Comparison of ENCODE assay signal across 14 mouse cellular contexts in the genomic region with DNA sequence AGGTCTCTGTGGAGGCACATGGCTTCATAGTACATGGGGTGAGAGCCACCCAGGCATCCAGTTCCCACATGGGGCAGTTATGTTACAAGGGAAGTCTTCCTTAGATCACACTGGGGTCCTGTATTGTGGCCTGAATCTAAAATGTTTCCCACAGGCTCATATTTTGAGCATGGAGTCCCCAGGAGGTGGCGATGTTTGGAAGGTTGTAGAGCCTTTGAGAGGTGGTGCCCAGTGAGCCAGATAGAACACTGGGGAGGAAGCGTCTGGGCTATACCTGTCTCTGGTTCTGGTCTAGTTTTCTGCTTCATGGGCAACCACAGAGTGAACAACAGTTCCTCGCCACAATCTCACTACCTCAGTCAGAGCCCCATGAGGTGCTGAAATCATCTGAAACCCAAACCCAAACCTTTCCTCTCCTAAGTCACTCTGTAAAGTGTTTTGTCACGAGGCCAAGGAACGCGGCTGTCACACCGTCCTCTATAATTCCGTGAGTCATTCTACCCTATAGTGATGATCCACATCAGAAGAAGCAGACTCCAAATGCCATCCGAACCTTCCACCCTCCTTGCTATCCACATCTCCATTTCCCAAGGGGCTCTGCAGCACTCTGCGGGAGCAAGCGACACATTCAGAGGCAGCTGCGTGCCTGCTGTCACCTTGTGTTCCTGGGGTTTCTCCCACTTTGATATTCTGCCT.
DNase-seq lines count a peak whose midpoint lies in the region; ATAC-seq and TF ChIP-seq lines count a peak whose summit lies in the region.
"Had no signal": no experiment of that assay in that cellular context is flagged by ENCODE, and none has a peak within 500 bp of the region (broad histone marks: within the 10 kb centered on the region; RNA-seq: fewer than 3 reads in every experiment).

No protein-coding gene starts in this region.

- DNase-seq in heart, adult 2 months = no peak
- DNase-seq in midbrain, postnatal 0 days (ENCODE audit: low spot score) = peak; percentile 26
- peak; percentile 49 for DNase-seq in thymus, postnatal 14 days
- DNase-seq in forebrain, embryonic 14.5 days (ENCODE audit: low spot score) = no peak
- no peak for DNase-seq in left cerebral cortex, adult 9 months (ENCODE audit: low spot score in 2 of 2)
- DNase-seq: cerebellum, adult 18-20 months had no signal

- WGBS in heart, adult 2 months = 84% methylated on average over 12 of the region's 12 CpGs
- 75% methylated on average over 12 of the region's 12 CpGs for WGBS in heart, embryonic 12.5 days
- 74% methylated on average over 12 of the region's 12 CpGs for WGBS in midbrain, postnatal 0 days
- 83% methylated on average over 12 of the region's 12 CpGs for WGBS in midbrain, embryonic 15.5 days
- whole genome bisulfite sequencing in bone marrow, adult 2 months = 84% methylated on average over 12 of the region's 12 CpGs
- WGBS in forebrain, embryonic 14.5 days = 81% methylated on average over 12 of the region's 12 CpGs

- peaks cover 15% of the 10 kb centered on the region for H3K9me3 ChIP-seq in heart, embryonic 12.5 days (replicated peaks)
- no peaks in the 10 kb centered on the region for H3K9me3 ChIP-seq in midbrain, postnatal 0 days (ENCODE audit: low read length)
- no peaks in the 10 kb centered on the region for H3K9me3 ChIP-seq in midbrain, embryonic 15.5 days
- no peaks in the 10 kb centered on the region; the same call in 1 of the 2 replicates for H3K9me3 ChIP-seq in forebrain, embryonic 14.5 days (replicated peaks; ENCODE audit: control insufficient read depth, low read length)
- H3K9me3 ChIP-seq: lung, embryonic 15.5 days had no signal

- no peak overlapping the region for H3K4me3 ChIP-seq in heart, adult 2 months
- no peak overlapping the region for H3K4me3 ChIP-seq in heart, embryonic 12.5 days
- no peak overlapping the region for H3K4me3 ChIP-seq in midbrain, postnatal 0 days (ENCODE audit: low read depth, low read length)
- no peak overlapping the region for H3K4me3 ChIP-seq in midbrain, embryonic 15.5 days
- no peak overlapping the region for H3K4me3 ChIP-seq in bone marrow, adult 2 months (replicated peaks; ENCODE audit: control insufficient read depth, low read depth, low read length)
- no peak overlapping the region for H3K4me3 ChIP-seq in forebrain, embryonic 14.5 days (ENCODE audit: low read depth, low read length)
- H3K4me3 ChIP-seq: forebrain, embryonic 13.5 days; lung, embryonic 15.5 days; neural tube, embryonic 13.5 days had no signal

- H3K79me2 ChIP-seq in heart, adult 2 months (replicated peaks; ENCODE audit: control insufficient read depth, insufficient read depth, low read length) = no peaks in the 10 kb centered on the region

- H3K9ac ChIP-seq in heart, adult 2 months (ENCODE audit: low read depth, low read length) = no peak overlapping the region
- H3K9ac ChIP-seq in heart, embryonic 12.5 days = no peak overlapping the region
- H3K9ac ChIP-seq in midbrain, postnatal 0 days (replicated peaks; ENCODE audit: low read length, poor library complexity, severe bottlenecking) = no peak overlapping the region
- H3K9ac ChIP-seq in midbrain, embryonic 15.5 days = no peak overlapping the region
- no peak overlapping the region for H3K9ac ChIP-seq in forebrain, embryonic 14.5 days (ENCODE audit: low read length)
- H3K9ac ChIP-seq: forebrain, embryonic 13.5 days; hindbrain, embryonic 14.5 days; lung, embryonic 15.5 days; neural tube, embryonic 13.5 days had no signal

- no peak overlapping the region for H3K4me2 ChIP-seq in heart, embryonic 12.5 days
- no peak overlapping the region for H3K4me2 ChIP-seq in midbrain, postnatal 0 days (ENCODE audit: low read depth, low read length, poor library complexity, severe bottlenecking)
- H3K4me2 ChIP-seq in midbrain, embryonic 15.5 days = no peak overlapping the region
- no peak overlapping the region for H3K4me2 ChIP-seq in forebrain, embryonic 14.5 days (ENCODE audit: low read length)
- H3K4me2 ChIP-seq: forebrain, embryonic 13.5 days; hindbrain, embryonic 14.5 days; lung, embryonic 15.5 days; midbrain, embryonic 11.5 days; neural tube, embryonic 13.5 days had no signal

- no peaks in the 10 kb centered on the region for H3K27me3 ChIP-seq in heart, adult 2 months (ENCODE audit: control insufficient read depth, insufficient read depth, low read length)
- H3K27me3 ChIP-seq in heart, embryonic 12.5 days (replicated peaks) = no peaks in the 10 kb centered on the region; the same call in 1 of the 2 replicates
- no peaks in the 10 kb centered on the region for H3K27me3 ChIP-seq in midbrain, postnatal 0 days (ENCODE audit: insufficient read depth, low read length)
- H3K27me3 ChIP-seq in midbrain, embryonic 15.5 days (replicated peaks) = no peaks in the 10 kb centered on the region
- no peaks in the 10 kb centered on the region for H3K27me3 ChIP-seq in forebrain, embryonic 14.5 days (replicated peaks; ENCODE audit: control insufficient read depth, insufficient read depth, low read length)
- H3K27me3 ChIP-seq: forebrain, embryonic 13.5 days; lung, embryonic 15.5 days; neural tube, embryonic 13.5 days had no signal

- H3K36me3 ChIP-seq in heart, adult 2 months (ENCODE audit: control insufficient read depth, insufficient read depth, low read length) = no peaks in the 10 kb centered on the region
- H3K36me3 ChIP-seq in heart, embryonic 12.5 days = no peaks in the 10 kb centered on the region
- H3K36me3 ChIP-seq in midbrain, postnatal 0 days (ENCODE audit: insufficient read depth, low read length) = no peaks in the 10 kb centered on the region
- no peaks in the 10 kb centered on the region for H3K36me3 ChIP-seq in midbrain, embryonic 15.5 days (replicated peaks)
- H3K36me3 ChIP-seq in forebrain, embryonic 14.5 days (ENCODE audit: control insufficient read depth, insufficient read depth, low read length) = no peaks in the 10 kb centered on the region
- H3K36me3 ChIP-seq: lung, embryonic 15.5 days; neural tube, embryonic 13.5 days had no signal

- intact Hi-C loops in heart, adult 2 months (cut with DNase I) = loop anchor here (2.0 kb wide), 1 partner anchor 184 kb away; no protein-coding TSS in a partner anchor

- H3K27ac ChIP-seq in heart, adult 2 months = no peak overlapping the region
- H3K27ac ChIP-seq in heart, embryonic 12.5 days (ENCODE audit: poor library complexity, severe bottlenecking) = no peak overlapping the region
- no peak overlapping the region for H3K27ac ChIP-seq in midbrain, postnatal 0 days (ENCODE audit: low read depth, low read length)
- no peak overlapping the region for H3K27ac ChIP-seq in midbrain, embryonic 15.5 days
- H3K27ac ChIP-seq in bone marrow, adult 2 months (ENCODE audit: control insufficient read depth, insufficient read depth, low read depth, low read length, poor library complexity) = no peak overlapping the region
- no peak overlapping the region for H3K27ac ChIP-seq in forebrain, embryonic 14.5 days (ENCODE audit: low read depth, low read length)
- H3K27ac ChIP-seq: forebrain, embryonic 13.5 days; hindbrain, embryonic 14.5 days; lung, embryonic 15.5 days; neural tube, embryonic 13.5 days had no signal

- TF ChIP-seq CTCF in heart, adult 2 months (IDR thresholded peaks at IDR 0.05) = peak; percentile 28
- TF ChIP-seq CTCF in midbrain, postnatal 0 days (IDR thresholded peaks at IDR 0.05) = peak; percentile 54
- peak; percentile 27; the same call in 1 of the 2 replicates for TF ChIP-seq CTCF in bone marrow, adult 2 months (IDR thresholded peaks at IDR 0.05; ENCODE audit: control insufficient read depth, insufficient read depth, low read length)

- TF ChIP-seq EP300 in heart, adult 2 months (IDR thresholded peaks at IDR 0.05; ENCODE audit: insufficient read depth, low read depth, low read length) = no peak

- no peak for ATAC-seq in heart, embryonic 12.5 days (ENCODE audit: insufficient number of reproducible peaks, low FRiP score)
- ATAC-seq in midbrain, postnatal 0 days (ENCODE audit: low FRiP score) = no peak
- no peak for ATAC-seq in midbrain, embryonic 15.5 days (replicated peaks)
- no peak for ATAC-seq in forebrain, embryonic 14.5 days
- ATAC-seq: forebrain, embryonic 13.5 days had no signal

- TF ChIP-seq POLR2A in heart, adult 2 months (IDR thresholded peaks at IDR 0.05; ENCODE audit: insufficient read depth, low read depth, low read length) = no peak
- TF ChIP-seq POLR2A in bone marrow, adult 2 months (IDR thresholded peaks at IDR 0.05; ENCODE audit: borderline replicate concordance, control insufficient read depth, low read depth, low read length) = no peak

- H3K4me1 ChIP-seq in heart, adult 2 months (ENCODE audit: control insufficient read depth, insufficient read depth, low read length) = no peaks in the 10 kb centered on the region
- H3K4me1 ChIP-seq in heart, embryonic 12.5 days (replicated peaks) = no peaks in the 10 kb centered on the region
- no peaks in the 10 kb centered on the region for H3K4me1 ChIP-seq in midbrain, postnatal 0 days (ENCODE audit: insufficient read depth, low read length)
- H3K4me1 ChIP-seq in midbrain, embryonic 15.5 days = no peaks in the 10 kb centered on the region
- H3K4me1 ChIP-seq in bone marrow, adult 2 months (ENCODE audit: control insufficient read depth, insufficient read depth, low read length) = no peaks in the 10 kb centered on the region
- H3K4me1 ChIP-seq in forebrain, embryonic 14.5 days (ENCODE audit: control insufficient read depth, insufficient read depth, low read length) = no peaks in the 10 kb centered on the region
- H3K4me1 ChIP-seq: lung, embryonic 15.5 days had no signal

Comparison
In these comparisons a context has a peak if more than half of its experiments do, and no peak if none do; other contexts are left out.
1. DNase-seq: peak in midbrain, postnatal 0 days (single experiment) and thymus, postnatal 14 days (single experiment); none in heart, adult 2 months (0 of 2), forebrain, embryonic 14.5 days (single experiment) and left cerebral cortex, adult 9 months (0 of 2).
2. Peak in every context shown above with its lines, with median percentiles within 50 percentile points of each other: CTCF ChIP-seq.